Mouse (Mus musculus) c-Kit-positive CD71-positive TER-119-negative erythroid progenitor cells, embryonic 14.5 days (primary cell): ENCODE data around the gene Ddo.

Experiments
- DNase-seq: peaks from one replicate; pipeline ENCODE4 v3.0.0-alpha.2; 2013; ENCODE audit warnings: low read depth

Ddo gene

DNA sequence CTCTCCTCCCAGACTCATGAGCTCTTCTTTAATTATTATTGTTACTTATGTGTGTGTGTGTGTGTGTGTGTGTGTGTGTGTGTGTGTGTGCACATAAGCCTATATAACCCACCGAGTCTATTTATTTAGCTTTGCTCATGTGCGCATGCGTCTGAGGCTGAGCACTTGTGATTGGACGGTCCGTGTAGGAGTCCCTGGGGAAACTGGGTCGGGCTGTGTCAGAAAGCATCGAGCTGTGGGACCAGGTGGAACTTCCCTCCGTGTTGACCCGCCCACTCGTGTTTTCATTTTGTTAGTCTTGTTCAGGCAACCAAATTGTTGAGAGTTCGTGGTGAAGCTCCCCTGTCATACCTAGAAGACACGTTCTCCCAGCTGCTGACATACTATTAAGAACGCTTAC is 88.6 kb downstream of the Ddo start:
- no peak for DNase-seq

DNA sequence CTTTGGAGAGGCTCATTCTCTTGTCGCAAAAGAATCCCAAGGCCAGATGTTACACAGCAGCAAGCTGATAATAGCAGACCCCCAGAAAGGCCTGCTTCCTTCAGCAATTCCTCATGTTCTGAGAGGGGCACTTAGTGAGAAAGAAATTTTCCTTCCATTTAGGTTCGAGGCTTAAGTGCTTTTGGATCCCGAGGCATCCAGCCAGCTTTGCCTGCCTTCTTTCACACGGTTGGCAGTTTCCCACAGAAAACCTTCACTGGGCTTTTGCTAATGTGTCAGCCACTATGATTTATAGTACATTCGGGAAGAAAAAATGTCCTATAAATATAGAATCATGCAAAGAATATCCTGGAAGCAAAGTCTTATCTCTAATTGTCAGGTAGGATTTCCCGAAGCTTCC is 89.3 kb downstream of the Ddo start:
- no peak for DNase-seq

DNA sequence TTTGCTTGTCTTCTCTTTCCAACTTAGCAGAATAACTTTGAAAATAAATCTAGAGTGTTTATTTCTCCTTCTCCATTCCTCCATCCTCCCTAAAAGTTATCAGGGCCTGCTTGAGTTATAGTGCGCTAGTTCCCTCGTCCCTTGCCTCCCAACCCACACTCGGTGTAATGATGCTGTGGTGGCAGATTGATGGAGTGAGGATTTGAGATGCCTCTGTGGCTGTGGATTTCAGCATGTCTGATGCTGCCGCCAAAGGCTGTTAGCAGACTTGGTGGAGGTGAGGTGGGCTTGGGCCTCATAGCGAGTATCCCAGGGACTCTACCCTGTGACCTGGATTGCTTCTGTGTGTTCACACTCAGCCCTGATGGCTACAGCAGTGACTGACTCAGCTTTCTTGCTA is 91.1 kb downstream of the Ddo start:
- no peak for DNase-seq

DNA sequence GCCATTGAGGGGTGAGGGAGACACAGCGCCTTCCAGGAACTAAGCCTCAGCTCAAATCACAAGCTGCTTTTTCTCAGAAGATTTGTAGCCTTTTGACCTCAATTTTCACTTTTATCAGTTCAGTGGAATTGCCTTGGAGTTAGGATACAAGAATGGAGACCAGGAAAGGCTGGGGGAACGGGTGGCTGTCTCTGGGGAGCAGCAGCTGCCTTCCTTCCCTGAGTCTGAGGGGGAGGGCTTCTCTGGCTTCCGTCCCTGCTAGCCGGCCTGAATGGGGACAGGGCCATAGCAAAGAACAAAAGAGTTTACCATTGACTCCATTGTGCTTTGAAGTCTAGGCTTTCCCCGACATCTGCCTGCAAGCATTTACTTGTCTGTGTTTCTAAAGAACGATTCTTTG is 94.5 kb downstream of the Ddo start:
- DNase-seq = no peak

DNA sequence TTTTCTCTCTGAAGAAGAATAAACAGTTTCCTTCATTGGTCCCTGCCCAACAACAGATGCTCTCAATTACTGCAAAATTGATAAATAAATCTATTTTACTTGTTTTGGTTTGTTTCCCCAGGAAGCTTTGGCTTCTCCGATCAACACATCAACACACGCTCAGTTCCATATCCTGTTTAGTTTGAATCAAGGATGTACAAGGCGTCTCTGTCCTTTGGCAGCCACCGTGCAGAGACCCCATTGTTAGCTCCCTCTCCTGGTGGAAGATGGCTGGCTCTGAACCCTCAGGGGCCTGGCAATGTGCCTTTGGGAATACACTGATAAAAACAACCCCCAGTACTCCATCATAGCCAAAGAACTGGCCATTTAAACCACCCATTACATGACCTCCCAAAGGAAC is 95.3 kb downstream of the Ddo start:
- no peak for DNase-seq

DNA sequence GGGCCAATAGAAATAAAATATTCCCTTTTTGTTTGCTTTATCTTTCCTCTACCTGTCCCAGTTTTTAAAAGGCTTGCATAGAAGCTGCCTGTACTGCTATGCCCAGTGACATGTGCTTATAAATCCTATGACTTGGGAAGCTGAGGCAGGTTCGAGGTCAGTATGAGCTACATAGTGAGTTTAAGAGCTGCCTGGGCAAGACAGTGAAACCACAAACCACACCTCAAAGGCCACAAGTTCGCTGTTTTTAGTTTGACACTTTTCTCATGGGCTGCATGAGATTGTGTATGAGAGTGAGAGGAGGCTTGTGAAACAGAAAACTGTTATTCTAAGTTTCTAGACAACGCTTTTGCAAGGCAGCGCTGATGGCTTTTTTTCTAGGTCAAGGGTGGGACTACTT is 95.7 kb downstream of the Ddo start:
- no peak for DNase-seq

DNA sequence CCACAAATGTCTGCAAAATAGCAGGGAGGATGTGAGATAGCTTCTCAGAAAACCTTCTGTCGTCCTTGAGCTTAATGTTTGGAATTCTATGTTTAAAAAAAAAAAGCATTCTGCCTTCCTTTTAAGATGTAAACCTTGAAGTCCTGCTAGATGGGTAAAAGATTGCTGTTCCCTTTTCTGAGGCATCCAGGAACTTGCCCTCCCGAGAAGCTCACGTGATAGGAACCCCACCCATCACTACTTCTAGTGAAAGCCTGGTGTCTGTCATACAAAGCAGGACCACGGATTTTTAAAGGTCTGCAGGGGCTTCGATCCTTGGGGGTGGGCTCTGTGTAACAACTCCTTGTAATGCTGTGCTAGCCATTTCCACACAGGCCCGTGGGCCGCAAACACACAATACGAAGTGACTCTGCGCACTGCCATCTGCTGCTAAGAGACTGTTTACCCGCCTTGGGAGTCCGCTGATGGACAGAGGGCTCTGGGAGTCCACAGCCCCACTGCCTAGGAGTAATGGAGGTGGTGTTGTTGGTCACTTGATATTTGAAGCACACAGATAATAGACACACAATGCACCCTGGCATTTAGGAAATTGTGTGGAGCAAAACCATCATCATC is 96.6 kb downstream of the Ddo start:
- no peak for DNase-seq

DNA sequence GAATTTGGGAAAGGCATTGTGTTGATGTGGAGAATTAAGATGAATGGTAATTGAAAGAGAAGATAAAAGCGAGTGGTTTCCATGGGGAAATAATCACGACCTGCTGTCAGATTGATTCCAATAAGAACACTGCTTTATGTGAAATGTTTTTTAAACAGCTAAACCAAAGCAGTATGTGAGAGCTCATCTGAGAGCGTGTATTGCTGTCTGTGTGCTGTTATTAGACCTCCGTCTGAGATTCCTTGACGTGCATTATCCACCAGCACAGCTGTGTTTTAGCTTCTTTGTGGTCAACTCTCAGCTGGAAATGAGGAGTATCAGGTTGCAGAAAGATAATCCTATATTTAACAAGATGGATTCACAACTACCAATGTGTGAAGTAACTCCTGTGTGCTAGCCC is 97.2 kb downstream of the Ddo start:
- DNase-seq = no peak

DNA sequence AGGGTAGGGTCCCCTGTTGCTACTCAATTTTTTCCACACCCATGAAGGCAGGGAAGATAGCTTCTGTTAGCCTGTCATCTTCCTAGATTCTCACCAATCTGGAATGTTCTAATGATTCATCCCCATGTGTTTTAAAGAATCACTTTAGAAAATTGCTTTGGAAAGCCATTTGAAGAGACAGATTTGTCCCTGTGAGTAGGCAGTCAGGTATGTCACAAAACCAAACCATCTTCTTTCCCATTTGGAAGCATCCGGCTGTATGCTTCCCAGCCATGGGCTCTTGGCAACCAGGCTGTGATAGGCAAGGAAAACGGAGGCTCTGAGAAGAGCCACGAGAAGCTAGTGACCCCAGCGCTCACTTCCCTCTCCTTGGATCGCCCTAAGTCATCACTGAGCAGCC is 100.4 kb downstream of the Ddo start:
- no peak for DNase-seq
